Mouse (Mus musculus): Measurements from ENCODE around the gene Ilf2. TPM values are rescaled to one million over a fixed set of nuclear protein-coding genes. Genes with fewer than 3 reads are reported as not detected.

Gene Ilf2
- polyA plus RNA-seq, 1 experiment, result 97.0 TPM

DNA sequence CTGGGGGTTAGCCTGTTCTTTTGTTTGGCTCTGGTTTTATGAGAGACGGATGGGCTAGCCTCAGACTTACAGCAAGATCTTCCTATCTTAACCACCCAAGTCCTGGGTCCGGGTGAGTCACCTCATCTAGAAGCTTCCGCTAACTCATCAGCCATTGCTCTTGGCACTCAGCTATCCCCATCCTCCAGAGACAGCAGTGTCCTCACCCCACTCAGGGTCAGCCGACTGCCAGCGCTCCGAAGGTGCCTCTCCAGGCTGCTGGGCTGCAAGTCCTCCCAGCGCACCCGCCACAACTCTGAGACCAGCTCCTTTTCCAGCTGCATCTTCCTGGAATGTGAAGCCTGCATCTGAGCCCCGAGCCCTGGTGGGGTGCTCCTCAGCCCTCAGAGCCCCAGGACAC, 16.2 kb upstream of the Ilf2 start:
- TF ChIP-seq POLR2A (IDR thresholded peaks at IDR 0.05; ENCODE audit: low read depth, low read length) (no peak), CTCF (IDR thresholded peaks at IDR 0.05; ENCODE audit: borderline replicate concordance, insufficient read depth, low read length) (no peak)
- no peak overlapping the region for H3K27ac ChIP-seq (ENCODE audit: insufficient read depth, low read length)
- no peaks in the 10 kb centered on the region for H3K4me1 ChIP-seq (ENCODE audit: control insufficient read depth, insufficient read depth, low read length)
- H3K4me3 ChIP-seq (ENCODE audit: insufficient read depth, low read length), result no peak overlapping the region

DNA sequence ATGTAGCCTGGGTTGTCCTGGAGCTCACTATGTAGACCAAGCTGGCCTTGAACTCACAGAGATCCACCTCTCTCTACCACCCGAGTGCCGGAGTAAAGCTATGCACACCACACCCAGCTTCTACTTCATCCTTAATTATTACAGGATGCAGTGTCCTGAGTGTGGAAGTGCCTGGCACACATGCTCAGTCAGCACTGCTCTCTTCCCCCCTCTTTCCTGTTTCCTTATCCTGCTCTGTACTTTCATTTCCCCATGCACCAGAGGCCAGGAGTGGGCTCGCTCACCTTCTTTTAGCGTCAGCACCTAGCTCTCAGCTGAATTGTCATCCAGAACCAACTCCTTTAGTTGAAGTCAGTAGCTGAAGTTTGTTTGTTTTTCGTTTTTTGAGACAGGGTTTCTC, 15.6 kb upstream of the Ilf2 start:
- Histone ChIP-seq H3K27ac (ENCODE audit: insufficient read depth, low read length) (no peak overlapping the region), H3K4me3 (ENCODE audit: insufficient read depth, low read length) (no peak overlapping the region), H3K4me1 (ENCODE audit: control insufficient read depth, insufficient read depth, low read length) (no peaks in the 10 kb centered on the region)
- TF ChIP-seq CTCF (IDR thresholded peaks at IDR 0.05; ENCODE audit: borderline replicate concordance, insufficient read depth, low read length), result no peak
- TF ChIP-seq POLR2A (IDR thresholded peaks at IDR 0.05; ENCODE audit: low read depth, low read length), result no peak

GRCm38 (mm10) chr3:90461935-90462334, 14.0 kb upstream of the Ilf2 start:
- Histone ChIP-seq H3K27ac (ENCODE audit: insufficient read depth, low read length) (no peak overlapping the region), H3K4me1 (ENCODE audit: control insufficient read depth, insufficient read depth, low read length) (no peaks in the 10 kb centered on the region), H3K4me3 (ENCODE audit: insufficient read depth, low read length) (no peak overlapping the region)
- no peak for TF ChIP-seq POLR2A (IDR thresholded peaks at IDR 0.05; ENCODE audit: low read depth, low read length)
- TF ChIP-seq CTCF (IDR thresholded peaks at IDR 0.05; ENCODE audit: borderline replicate concordance, insufficient read depth, low read length), result no peak

- Histone ChIP-seq H3K27ac (ENCODE audit: insufficient read depth, low read length) (no peak overlapping the region), H3K4me3 (ENCODE audit: insufficient read depth, low read length) (no peak overlapping the region), H3K4me1 (ENCODE audit: control insufficient read depth, insufficient read depth, low read length) (no peaks in the 10 kb centered on the region)
- TF ChIP-seq CTCF (IDR thresholded peaks at IDR 0.05; ENCODE audit: borderline replicate concordance, insufficient read depth, low read length) (no peak), POLR2A (IDR thresholded peaks at IDR 0.05; ENCODE audit: low read depth, low read length) (no peak)
Measured at GRCm38 (mm10) chr3:90462579-90462978, 13.3 kb upstream of the Ilf2 start.

- no peak for TF ChIP-seq POLR2A (IDR thresholded peaks at IDR 0.05; ENCODE audit: low read depth, low read length)
- no peak for TF ChIP-seq CTCF (IDR thresholded peaks at IDR 0.05; ENCODE audit: borderline replicate concordance, insufficient read depth, low read length)
- H3K27ac ChIP-seq (ENCODE audit: insufficient read depth, low read length), result no peak overlapping the region
Measured at GRCm38 (mm10) chr3:90464552-90465080, 11.3 kb upstream of the Ilf2 start.

GRCm38 (mm10) chr3:90465081-90465685, 10.7 kb upstream of the Ilf2 start:
- H3K4me3 ChIP-seq (ENCODE audit: insufficient read depth, low read length), result peak overlapping the region; percentile 36
- no peak for TF ChIP-seq CTCF (IDR thresholded peaks at IDR 0.05; ENCODE audit: borderline replicate concordance, insufficient read depth, low read length)
- TF ChIP-seq POLR2A (IDR thresholded peaks at IDR 0.05; ENCODE audit: low read depth, low read length), result no peak
- no peaks in the 10 kb centered on the region for H3K4me1 ChIP-seq (ENCODE audit: control insufficient read depth, insufficient read depth, low read length)
- H3K27ac ChIP-seq (ENCODE audit: insufficient read depth, low read length), result no peak overlapping the region

More at GRCm38 (mm10) chr3:90464552-90465080, 11.3 kb upstream of the Ilf2 start:
- no peak overlapping the region for H3K4me3 ChIP-seq (ENCODE audit: insufficient read depth, low read length)
- no peaks in the 10 kb centered on the region for H3K4me1 ChIP-seq (ENCODE audit: control insufficient read depth, insufficient read depth, low read length)

DNA sequence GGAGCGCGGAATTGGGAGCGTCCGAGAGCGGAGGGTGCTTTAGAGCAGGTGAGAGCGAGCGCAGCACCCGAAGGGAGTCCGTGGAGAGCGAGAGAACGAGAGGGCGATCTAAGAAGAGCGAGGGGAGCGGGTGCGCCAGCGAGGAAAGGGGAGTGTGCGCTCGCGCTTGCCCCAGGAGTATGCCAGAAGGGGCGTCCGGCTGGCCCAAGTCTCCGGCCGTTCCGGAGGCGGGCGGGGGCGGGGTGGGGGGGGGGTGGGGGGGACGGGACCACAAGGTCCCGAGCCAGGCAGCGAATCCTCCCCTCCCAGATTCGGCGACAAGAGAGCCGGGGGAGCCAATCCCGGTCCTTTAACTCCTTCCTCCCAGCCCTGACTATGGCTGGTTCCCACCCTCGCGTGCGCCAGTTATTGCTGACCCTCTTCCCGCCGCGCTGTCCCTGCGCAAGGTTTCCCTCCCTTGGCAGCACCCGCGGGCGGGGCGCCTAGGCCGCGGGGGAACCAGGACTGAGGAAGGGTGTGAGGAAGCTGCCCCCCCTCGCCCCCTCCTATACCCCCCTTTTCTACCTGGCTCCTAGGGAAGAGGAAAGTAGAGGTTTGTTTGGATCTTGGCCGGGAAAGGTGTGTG, 10.1 kb upstream of the Ilf2 start, which contains the start of gene Npr1:
TSS of gene Npr1 (minus strand) at position 181 of the 625 bp plus-strand sequence.
- Histone ChIP-seq H3K4me3 (ENCODE audit: insufficient read depth, low read length) (peak within 1 kb of the TSS; percentile 36), H3K27ac (ENCODE audit: insufficient read depth, low read length) (no peak within 1 kb of the TSS), H3K4me1 (ENCODE audit: control insufficient read depth, insufficient read depth, low read length) (no peaks in the 10 kb centered on the region)
- no peak for TF ChIP-seq CTCF (IDR thresholded peaks at IDR 0.05; ENCODE audit: borderline replicate concordance, insufficient read depth, low read length)
- no peak for TF ChIP-seq POLR2A (IDR thresholded peaks at IDR 0.05; ENCODE audit: low read depth, low read length)

GRCm38 (mm10) chr3:90466311-90466766, 9.6 kb upstream of the Ilf2 start:
- Histone ChIP-seq H3K4me1 (ENCODE audit: control insufficient read depth, insufficient read depth, low read length) (no peaks in the 10 kb centered on the region), H3K4me3 (ENCODE audit: insufficient read depth, low read length) (peak overlapping the region; percentile 29), H3K27ac (ENCODE audit: insufficient read depth, low read length) (no peak overlapping the region)
- no peak for TF ChIP-seq POLR2A (IDR thresholded peaks at IDR 0.05; ENCODE audit: low read depth, low read length)
- TF ChIP-seq CTCF (IDR thresholded peaks at IDR 0.05; ENCODE audit: borderline replicate concordance, insufficient read depth, low read length), result peak; percentile 51; the same call in 1 of the 2 replicates

DNA sequence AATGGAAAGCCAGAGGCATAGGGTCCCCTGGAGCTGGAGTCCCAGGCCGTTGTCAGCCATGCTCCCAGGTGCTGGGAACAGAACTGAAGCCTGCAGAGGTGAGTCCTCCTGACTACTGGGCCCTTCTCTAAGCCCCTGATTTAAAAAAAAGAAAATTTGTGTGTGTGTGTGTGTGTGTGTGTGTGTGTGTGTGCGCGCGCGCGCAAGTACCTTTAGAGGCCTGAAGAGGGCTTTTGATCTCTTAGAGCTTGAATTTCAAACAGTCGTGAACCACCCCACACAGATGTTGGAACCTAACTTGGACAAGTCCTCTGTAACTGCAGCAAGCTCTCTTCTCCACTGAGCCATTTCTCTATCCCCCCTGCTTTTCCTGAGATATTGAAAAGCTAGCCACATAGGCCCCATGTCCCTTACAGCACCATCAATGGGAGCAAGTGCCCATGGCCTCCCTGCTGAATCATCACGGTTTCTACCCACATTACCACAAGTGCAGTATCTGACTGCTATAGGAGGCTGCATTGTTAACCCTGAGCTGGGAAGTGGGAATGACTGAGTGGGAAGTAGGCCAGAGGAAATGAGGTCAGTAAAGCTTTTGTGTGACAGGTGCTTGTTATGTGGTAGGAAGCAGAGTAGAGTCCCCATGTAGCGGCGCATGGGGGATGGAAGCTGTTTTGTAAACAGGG, 8.2 kb upstream of the Ilf2 start:
- Histone ChIP-seq H3K27ac (ENCODE audit: insufficient read depth, low read length) (no peak overlapping the region), H3K4me3 (ENCODE audit: insufficient read depth, low read length) (no peak overlapping the region), H3K4me1 (ENCODE audit: control insufficient read depth, insufficient read depth, low read length) (no peaks in the 10 kb centered on the region)
- TF ChIP-seq CTCF (IDR thresholded peaks at IDR 0.05; ENCODE audit: borderline replicate concordance, insufficient read depth, low read length) (no peak), POLR2A (IDR thresholded peaks at IDR 0.05; ENCODE audit: low read depth, low read length) (no peak)
